Mouse (Mus musculus): ENCODE measurements around the gene Grm6. TPM values are rescaled to one million over a fixed set of nuclear protein-coding genes. Genes with fewer than 3 reads are reported as not detected.
A peak's percentile ranks its signal among the peaks of the same experiment; 100 is the strongest.

The Grm6 gene
- total and polyA plus RNA-seq, 3 experiments: 0.06 to 0.07 TPM; not detected in 1

DNA sequence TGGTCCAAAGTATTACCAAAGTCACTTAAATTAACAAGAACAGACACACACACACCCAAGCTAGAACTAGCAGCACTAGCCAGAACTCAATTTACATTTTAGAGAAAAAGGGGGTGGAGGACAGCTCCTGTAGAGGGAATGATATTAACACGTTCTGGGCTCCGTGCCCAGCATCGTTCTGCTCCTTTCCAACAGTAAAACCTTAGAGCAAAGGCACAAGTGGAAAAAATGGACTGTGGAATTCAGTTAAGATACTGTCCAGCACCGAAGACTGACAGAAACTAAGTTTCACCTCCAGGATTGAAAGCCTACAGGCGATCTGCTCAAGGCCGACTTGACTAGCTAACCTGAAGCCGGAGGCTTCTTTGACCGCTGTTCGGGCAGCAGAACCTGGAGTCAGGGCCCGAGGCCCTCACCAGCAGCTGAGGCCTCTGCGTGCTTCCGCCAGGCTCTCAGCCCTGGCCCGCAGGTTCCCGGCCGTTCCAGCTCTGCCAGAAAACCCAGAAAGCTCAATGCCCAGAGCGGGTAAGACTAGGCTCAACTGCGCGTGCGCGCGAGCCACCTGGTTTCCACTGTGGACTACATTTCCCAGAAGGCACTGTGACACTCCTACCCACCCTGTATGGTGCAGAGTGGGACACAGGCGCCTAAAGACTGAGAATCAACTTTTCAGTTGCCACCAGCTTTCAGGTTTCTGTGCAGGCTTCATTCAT lies 9.3 kb upstream of the Grm6 start, which contains the start of gene Zfp879:
Gene Zfp879, minus strand, starts transcription at position 530 of the 713 bp plus-strand sequence.
- Histone ChIP-seq H3K36me3 (ENCODE audit: control insufficient read depth, insufficient read depth, low read length) (no peaks in the 10 kb centered on the region), H3K4me3 (peak within 1 kb of the TSS; percentile 49), H3K4me1 (ENCODE audit: control insufficient read depth, insufficient read depth, low read length) (no peaks in the 10 kb centered on the region), H3K27ac (peak within 1 kb of the TSS; percentile 62), H3K27me3 (ENCODE audit: control insufficient read depth, insufficient read depth, low read length) (no peaks in the 10 kb centered on the region), H3K79me2 (replicated peaks; ENCODE audit: control insufficient read depth, insufficient read depth, low read length) (no peaks in the 10 kb centered on the region), H3K9ac (ENCODE audit: low read depth, low read length) (peak within 1 kb of the TSS; percentile 63)
- intact Hi-C loops (cut with DNase I): loop anchor here (5.0 kb wide), 1 partner anchor 76 kb away; the partner anchor contains the start of gene Zfp2
- TF ChIP-seq POLR2A (IDR thresholded peaks at IDR 0.05; ENCODE audit: insufficient read depth, low read depth, low read length): peak; percentile 61
- TF ChIP-seq CTCF (IDR thresholded peaks at IDR 0.05): no peak
- 15% methylated on average over 22 of the region's 22 CpGs for WGBS
- peak; percentile 86 to 90 for DNase-seq

DNA sequence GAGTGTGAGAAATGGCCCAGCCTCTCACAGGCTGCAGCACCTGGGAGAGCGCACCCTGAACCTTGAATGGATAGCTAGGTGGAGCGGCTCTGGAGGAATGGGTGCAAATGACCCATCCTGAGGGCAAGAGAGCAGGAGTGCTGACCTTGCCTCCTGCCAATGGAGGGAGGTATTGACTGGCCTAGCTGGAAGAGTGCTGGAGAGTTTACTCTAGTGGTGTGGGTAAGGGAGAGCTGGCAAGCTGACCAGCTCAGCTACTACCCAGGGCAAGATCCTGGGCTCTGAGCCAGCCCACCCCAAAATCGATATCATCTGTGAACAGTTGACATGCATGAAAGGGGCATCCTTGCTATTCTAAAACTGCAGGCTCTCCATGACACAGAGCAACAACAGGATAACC lies 4.5 kb upstream of the Grm6 start:
- no peak for TF ChIP-seq CTCF (IDR thresholded peaks at IDR 0.05)
- no peak for TF ChIP-seq EP300 (IDR thresholded peaks at IDR 0.05; ENCODE audit: insufficient read depth, low read depth, low read length)
- no peak for TF ChIP-seq POLR2A (IDR thresholded peaks at IDR 0.05; ENCODE audit: insufficient read depth, low read depth, low read length)
- H3K27ac ChIP-seq: no peak overlapping the region

DNA sequence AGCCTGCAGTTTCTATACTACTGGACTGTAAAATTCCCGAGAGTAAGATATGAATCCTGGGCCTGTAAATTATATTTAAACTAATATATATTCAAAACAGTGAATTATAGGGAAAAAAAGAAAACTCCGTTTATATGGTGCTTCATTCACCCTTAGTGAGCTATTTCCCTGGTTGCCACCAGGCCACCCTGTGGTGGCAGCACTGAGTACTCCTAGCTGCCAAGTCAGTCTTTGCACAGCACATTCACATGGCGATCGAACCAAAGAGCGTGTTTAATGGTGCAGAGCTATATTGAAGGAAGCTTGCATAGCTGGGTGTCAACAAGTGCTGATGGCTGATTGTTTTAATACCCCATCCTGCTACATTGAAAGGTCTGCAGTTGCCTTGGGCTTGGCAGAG lies 3.4 kb upstream of the Grm6 start:
- no peaks in the 10 kb centered on the region for H3K79me2 ChIP-seq (replicated peaks; ENCODE audit: control insufficient read depth, insufficient read depth, low read length)
- intact Hi-C loops (cut with DNase I): no loop called here
- no peak overlapping the region for H3K27ac ChIP-seq
- no peak overlapping the region for H3K9ac ChIP-seq (ENCODE audit: low read depth, low read length)
- H3K36me3 ChIP-seq (ENCODE audit: control insufficient read depth, insufficient read depth, low read length): no peaks in the 10 kb centered on the region
- H3K4me1 ChIP-seq (ENCODE audit: control insufficient read depth, insufficient read depth, low read length): no peaks in the 10 kb centered on the region
- TF ChIP-seq EP300 (IDR thresholded peaks at IDR 0.05; ENCODE audit: insufficient read depth, low read depth, low read length) (no peak), POLR2A (IDR thresholded peaks at IDR 0.05; ENCODE audit: insufficient read depth, low read depth, low read length) (no peak), CTCF (IDR thresholded peaks at IDR 0.05) (peak; percentile 35)
- DNase-seq: no peak
- no peak overlapping the region for H3K4me3 ChIP-seq
- H3K27me3 ChIP-seq (ENCODE audit: control insufficient read depth, insufficient read depth, low read length): peaks cover 7% of the 10 kb centered on the region
- WGBS: 74% methylated on average over 5 of the region's 5 CpGs

More for the DNA sequence above, 4.5 kb upstream of the Grm6 start:
- Histone ChIP-seq H3K36me3 (ENCODE audit: control insufficient read depth, insufficient read depth, low read length) (no peaks in the 10 kb centered on the region), H3K27me3 (ENCODE audit: control insufficient read depth, insufficient read depth, low read length) (peaks cover 3% of the 10 kb centered on the region), H3K4me1 (ENCODE audit: control insufficient read depth, insufficient read depth, low read length) (no peaks in the 10 kb centered on the region), H3K79me2 (replicated peaks; ENCODE audit: control insufficient read depth, insufficient read depth, low read length) (no peaks in the 10 kb centered on the region), H3K9ac (ENCODE audit: low read depth, low read length) (no peak overlapping the region), H3K4me3 (no peak overlapping the region)
- intact Hi-C loops (cut with DNase I): no loop called here
- WGBS: 85% methylated on average over 3 of the region's 3 CpGs
- DNase-seq: no peak

GRCm38 (mm10) chr11:50848520-50849137 lies 1.9 kb upstream of the Grm6 start:
- Histone ChIP-seq H3K27ac (no peak overlapping the region), H3K4me1 (ENCODE audit: control insufficient read depth, insufficient read depth, low read length) (no peaks in the 10 kb centered on the region), H3K36me3 (ENCODE audit: control insufficient read depth, insufficient read depth, low read length) (no peaks in the 10 kb centered on the region), H3K4me3 (no peak overlapping the region), H3K9ac (ENCODE audit: low read depth, low read length) (no peak overlapping the region), H3K79me2 (replicated peaks; ENCODE audit: control insufficient read depth, insufficient read depth, low read length) (no peaks in the 10 kb centered on the region), H3K27me3 (ENCODE audit: control insufficient read depth, insufficient read depth, low read length) (peaks cover 7% of the 10 kb centered on the region)
- no peak for TF ChIP-seq EP300 (IDR thresholded peaks at IDR 0.05; ENCODE audit: insufficient read depth, low read depth, low read length)
- no peak for TF ChIP-seq CTCF (IDR thresholded peaks at IDR 0.05)
- TF ChIP-seq POLR2A (IDR thresholded peaks at IDR 0.05; ENCODE audit: insufficient read depth, low read depth, low read length): no peak
- intact Hi-C loops (cut with DNase I): no loop called here
- no peak for DNase-seq
- 16% methylated on average over 3 of the region's 3 CpGs for WGBS

- H3K36me3 ChIP-seq (ENCODE audit: control insufficient read depth, insufficient read depth, low read length): no peaks in the 10 kb centered on the region
- no peak overlapping the region for H3K27ac ChIP-seq
- H3K4me1 ChIP-seq (ENCODE audit: control insufficient read depth, insufficient read depth, low read length): no peaks in the 10 kb centered on the region
- H3K4me3 ChIP-seq: no peak overlapping the region
- peaks cover 7% of the 10 kb centered on the region for H3K27me3 ChIP-seq (ENCODE audit: control insufficient read depth, insufficient read depth, low read length)
- no peaks in the 10 kb centered on the region for H3K79me2 ChIP-seq (replicated peaks; ENCODE audit: control insufficient read depth, insufficient read depth, low read length)
- H3K9ac ChIP-seq (ENCODE audit: low read depth, low read length): no peak overlapping the region
- TF ChIP-seq POLR2A (IDR thresholded peaks at IDR 0.05; ENCODE audit: insufficient read depth, low read depth, low read length): no peak
- no peak for TF ChIP-seq EP300 (IDR thresholded peaks at IDR 0.05; ENCODE audit: insufficient read depth, low read depth, low read length)
- TF ChIP-seq CTCF (IDR thresholded peaks at IDR 0.05): no peak
- intact Hi-C loops (cut with DNase I): no loop called here
- DNase-seq: no peak
- WGBS: 2% methylated on average over 10 of the region's 10 CpGs
These were observed 1.2 kb upstream of the Grm6 start for GRCm38 (mm10) chr11:50849310-50849709.

DNA sequence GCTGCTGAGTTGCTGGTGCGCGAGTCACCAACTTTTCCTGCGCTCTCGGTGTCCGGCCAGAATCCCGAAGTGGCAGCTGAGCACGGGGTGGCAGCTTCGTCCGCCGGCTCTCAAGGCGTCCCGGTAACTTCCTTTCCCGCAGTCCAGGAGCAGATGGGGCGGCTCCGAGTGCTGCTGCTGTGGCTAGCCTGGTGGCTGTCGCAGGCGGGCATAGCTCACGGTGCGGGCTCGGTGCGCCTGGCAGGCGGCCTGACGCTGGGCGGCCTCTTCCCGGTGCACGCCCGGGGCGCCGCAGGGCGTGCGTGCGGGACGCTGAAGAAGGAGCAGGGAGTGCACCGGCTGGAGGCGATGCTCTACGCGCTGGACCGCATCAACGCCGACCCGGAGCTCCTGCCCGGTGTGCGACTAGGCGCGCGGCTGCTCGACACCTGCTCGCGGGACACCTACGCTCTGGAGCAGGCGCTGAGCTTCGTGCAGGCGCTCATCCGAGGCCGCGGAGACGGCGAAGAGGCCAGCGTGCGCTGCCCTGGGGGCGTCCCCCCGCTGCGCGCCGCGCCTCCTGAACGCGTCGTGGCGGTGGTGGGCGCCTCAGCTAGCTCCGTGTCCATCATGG lies 610 bp downstream of the Grm6 start:
- DNase-seq: peak in 1 of 2 experiments; percentile 12
- intact Hi-C loops (cut with DNase I): no loop called here
- peak overlapping the region; percentile 36 for H3K4me3 ChIP-seq
- no peak overlapping the region for H3K9ac ChIP-seq (ENCODE audit: low read depth, low read length)
- WGBS: under 1% methylated on average over 72 of the region's 72 CpGs
- H3K36me3 ChIP-seq (ENCODE audit: control insufficient read depth, insufficient read depth, low read length): no peaks in the 10 kb centered on the region
- TF ChIP-seq CTCF (IDR thresholded peaks at IDR 0.05): no peak
- no peak for TF ChIP-seq POLR2A (IDR thresholded peaks at IDR 0.05; ENCODE audit: insufficient read depth, low read depth, low read length)
- no peak for TF ChIP-seq EP300 (IDR thresholded peaks at IDR 0.05; ENCODE audit: insufficient read depth, low read depth, low read length)
- no peaks in the 10 kb centered on the region for H3K4me1 ChIP-seq (ENCODE audit: control insufficient read depth, insufficient read depth, low read length)
- H3K79me2 ChIP-seq (replicated peaks; ENCODE audit: control insufficient read depth, insufficient read depth, low read length): no peaks in the 10 kb centered on the region
- H3K27ac ChIP-seq: no peak overlapping the region
- H3K27me3 ChIP-seq (ENCODE audit: control insufficient read depth, insufficient read depth, low read length): peaks cover 7% of the 10 kb centered on the region
